Mouse (Mus musculus) MEL (cell line): ENCODE measurements around the gene Adam12. TPM values are rescaled to one million over a fixed set of nuclear protein-coding genes. Genes with fewer than 3 reads are reported as not detected.

ENCODE experiments used
- DNase-seq: peaks from one replicate; pipeline ENCODE4 v3.0.0; 2011; ENCODE audit warnings: low read depth, low spot score
- H3K27ac ChIP-seq: 2 replicates; pipeline ENCODE4 v1.5.1; 2012; ENCODE audit warnings: low read depth, mild to moderate bottlenecking, control low read depth, low read length, moderate library complexity; ENCODE audit not compliant: control insufficient read depth
- H3K27me3 ChIP-seq, 2 experiments: fragments of 150-350 bp in 1 of 2; sonication (generic) in 1 of 2; 2 replicates each; pipeline ENCODE4 v1.6.1; 2012; ENCODE audit warnings: low read length in 2 of 2, mild to moderate bottlenecking in 2 of 2, improper control_type of control experiment in 1 of 2, moderate library complexity in 1 of 2; ENCODE audit not compliant: insufficient read depth in 2 of 2, control insufficient read depth in 1 of 2
- H3K36me3 ChIP-seq, 2 experiments: 2 replicates each; pipeline ENCODE4 v1.6.1; 2012 to 2014; ENCODE audit warnings: low read length in 2 of 2, improper control_type of control experiment in 1 of 2, inconsistent platforms in 1 of 2, mild to moderate bottlenecking in 1 of 2; ENCODE audit not compliant: insufficient read depth in 2 of 2, control insufficient read depth in 1 of 2
- H3K4me1 ChIP-seq, 2 experiments: fragments of 150-350 bp in 1 of 2; sonication (generic) in 1 of 2; 2 replicates each; pipeline ENCODE4 v1.6.1; 2012; ENCODE audit warnings: low read length in 2 of 2, improper control_type of control experiment in 1 of 2, mild to moderate bottlenecking in 1 of 2; ENCODE audit not compliant: insufficient read depth in 2 of 2, control insufficient read depth in 1 of 2
- H3K4me3 ChIP-seq, 2 experiments: fragments of 150-350 bp in 1 of 2; sonication (generic) in 1 of 2; 2 replicates each; pipeline ENCODE4 v1.5.1; 2012; ENCODE audit warnings: low read depth in 2 of 2, low read length in 2 of 2, mild to moderate bottlenecking in 2 of 2, moderate library complexity in 2 of 2, control low read depth in 1 of 2, improper control_type of control experiment in 1 of 2; ENCODE audit not compliant: control insufficient read depth in 1 of 2, insufficient read depth in 1 of 2
- H3K79me2 ChIP-seq: 2 replicates; pipeline ENCODE4 v1.6.1; 2012; ENCODE audit warnings: mild to moderate bottlenecking, low read length, moderate library complexity; ENCODE audit not compliant: control insufficient read depth, poor library complexity, insufficient read depth
- H3K9ac ChIP-seq: 2 replicates; pipeline ENCODE4 v1.6.1; 2012; ENCODE audit warnings: low read depth, mild to moderate bottlenecking, control low read depth, low read length, moderate library complexity; ENCODE audit not compliant: control insufficient read depth, poor library complexity, severe bottlenecking
- H3K9me3 ChIP-seq: fragments of 150-350 bp; sonication (generic); replicated peaks from 2 replicates; pipeline ENCODE4 v1.6.1; 2012; ENCODE audit warnings: mild to moderate bottlenecking, low read length, improper control_type of control experiment, moderate library complexity; ENCODE audit not compliant: insufficient read depth
- BHLHE40 ChIP-seq: IDR thresholded peaks from 2 replicates; pipeline ENCODE4 v1.6.1; 2012; ENCODE audit warnings: low read depth, mild to moderate bottlenecking, inconsistent platforms, low read length, improper control_type of control experiment, borderline replicate concordance
- CHD2 ChIP-seq: IDR thresholded peaks from 2 replicates; pipeline ENCODE4 v1.6.1; 2011; ENCODE audit warnings: low read length, improper control_type of control experiment
- CTCF ChIP-seq, 3 experiments: IDR thresholded peaks in 2 of 3; conservative IDR thresholded peaks in 1 of 3; 2 replicates each; pipeline ENCODE4 v1.5.1; 2011 to 2012; ENCODE audit warnings: low read length in 3 of 3, low read depth in 2 of 3, mild to moderate bottlenecking in 2 of 3, improper control_type of control experiment in 1 of 3, inconsistent platforms in 1 of 3, mixed read lengths in 1 of 3, moderate library complexity in 1 of 3; ENCODE audit not compliant: control insufficient read depth in 1 of 3, insufficient read depth in 1 of 3, poor library complexity in 1 of 3, severe bottlenecking in 1 of 3
- E2F4 ChIP-seq: IDR thresholded peaks from 2 replicates; pipeline ENCODE4 v1.6.1; 2011; ENCODE audit warnings: low read depth, low read length, improper control_type of control experiment, borderline replicate concordance
- ELF1 ChIP-seq: IDR thresholded peaks from 2 replicates; pipeline ENCODE4 v1.6.1; 2014; ENCODE audit warnings: low read depth, mild to moderate bottlenecking, inconsistent platforms, low read length, improper control_type of control experiment, moderate library complexity
- GABPA ChIP-seq: IDR thresholded peaks from 2 replicates; pipeline ENCODE4 v1.6.1; 2012; ENCODE audit warnings: low read depth, mild to moderate bottlenecking, inconsistent platforms, low read length, improper control_type of control experiment, moderate library complexity
- GATA1 ChIP-seq: IDR thresholded peaks from 2 replicates; pipeline ENCODE4 v1.6.1; 2011; ENCODE audit warnings: low read depth, low read length, improper control_type of control experiment
- HCFC1 ChIP-seq: IDR thresholded peaks from 2 replicates; pipeline ENCODE4 v1.6.1; 2012; ENCODE audit warnings: low read depth, mild to moderate bottlenecking, inconsistent platforms, low read length, improper control_type of control experiment, moderate library complexity
- JUND ChIP-seq: IDR thresholded peaks from 2 replicates; pipeline ENCODE4 v1.6.1; 2011; ENCODE audit warnings: low read depth, mild to moderate bottlenecking, improper control_type of control experiment, low read length
- KAT2A ChIP-seq: conservative IDR thresholded peaks from 2 replicates; pipeline ENCODE4 v1.6.1; 2012; ENCODE audit warnings: low read depth, low read length, improper control_type of control experiment, inconsistent platforms
- MAFK ChIP-seq: IDR thresholded peaks from 2 replicates; pipeline ENCODE4 v1.6.1; 2011; ENCODE audit warnings: low read depth, mild to moderate bottlenecking, low read length, improper control_type of control experiment, borderline replicate concordance
- MEF2A ChIP-seq: IDR thresholded peaks from 2 replicates; pipeline ENCODE4 v1.6.1; 2014; ENCODE audit warnings: low read depth, mild to moderate bottlenecking, inconsistent platforms, low read length, improper control_type of control experiment; ENCODE audit not compliant: poor library complexity, insufficient replicate concordance, severe bottlenecking; ENCODE audit errors: extremely low read depth
- MXI1 ChIP-seq: IDR thresholded peaks from 2 replicates; pipeline ENCODE4 v1.6.1; 2011; ENCODE audit warnings: mild to moderate bottlenecking, low read depth, low read length, improper control_type of control experiment
- NRF1 ChIP-seq: IDR thresholded peaks from 2 replicates; pipeline ENCODE4 v1.6.1; 2014; ENCODE audit warnings: low read depth, mild to moderate bottlenecking, inconsistent platforms, low read length, improper control_type of control experiment, moderate library complexity; ENCODE audit not compliant: poor library complexity, insufficient read depth, severe bottlenecking
- POLR2A ChIP-seq, 2 experiments: IDR thresholded peaks; 2 replicates each; pipeline ENCODE4 v1.6.1; 2011 to 2012; ENCODE audit warnings: low read length in 2 of 2, mild to moderate bottlenecking in 2 of 2, control low read depth in 1 of 2, improper control_type of control experiment in 1 of 2, low read depth in 1 of 2, moderate library complexity in 1 of 2; ENCODE audit not compliant: control insufficient read depth in 1 of 2, insufficient read depth in 1 of 2, poor library complexity in 1 of 2
- POLR2AphosphoS5 ChIP-seq: IDR thresholded peaks from 2 replicates; pipeline ENCODE4 v1.6.1; 2012; ENCODE audit warnings: low read depth, borderline replicate concordance, mild to moderate bottlenecking, inconsistent platforms, low read length, moderate library complexity, mixed read lengths
- RAD21 ChIP-seq: IDR thresholded peaks from 2 replicates; pipeline ENCODE4 v1.6.1; 2011; ENCODE audit warnings: mild to moderate bottlenecking, low read depth, low read length, improper control_type of control experiment
- RCOR1 ChIP-seq: IDR thresholded peaks from 2 replicates; pipeline ENCODE4 v1.6.1; 2012; ENCODE audit warnings: low read depth, mild to moderate bottlenecking, inconsistent platforms, low read length, improper control_type of control experiment
- SIN3A ChIP-seq: IDR thresholded peaks from 2 replicates; pipeline ENCODE4 v1.6.1; 2012; ENCODE audit warnings: low read length, improper control_type of control experiment, inconsistent platforms
- TBP ChIP-seq: IDR thresholded peaks from 2 replicates; pipeline ENCODE4 v1.8.0; 2011; ENCODE audit warnings: low read depth, low read length, improper control_type of control experiment
- USF1 ChIP-seq: IDR thresholded peaks from 2 replicates; pipeline ENCODE4 v1.6.1; 2014; ENCODE audit warnings: low read depth, mild to moderate bottlenecking, inconsistent platforms, low read length, improper control_type of control experiment, moderate library complexity
- USF2 ChIP-seq, 2 experiments: IDR thresholded peaks; 2 replicates each; pipeline ENCODE4 v1.6.1; 2011 to 2012; ENCODE audit warnings: improper control_type of control experiment in 2 of 2, low read length in 2 of 2, borderline replicate concordance in 1 of 2, inconsistent platforms in 1 of 2, low read depth in 1 of 2, mild to moderate bottlenecking in 1 of 2; ENCODE audit not compliant: insufficient read depth in 1 of 2
- ZC3H11A ChIP-seq: IDR thresholded peaks from 2 replicates; pipeline ENCODE4 v1.6.1; 2012; ENCODE audit warnings: low read depth, mild to moderate bottlenecking, inconsistent platforms, low read length, improper control_type of control experiment
- ZMIZ1 ChIP-seq: IDR thresholded peaks from 2 replicates; pipeline ENCODE4 v1.6.1; 2012; ENCODE audit warnings: low read depth, mild to moderate bottlenecking, inconsistent platforms, low read length, improper control_type of control experiment, moderate library complexity
- polyA plus RNA-seq, 2 experiments: library from polyadenylated mRNA; stranded (reverse) in 1 of 2; unstranded in 1 of 2; fragments of >175 nt in 1 of 2; fragments of >200 nt in 1 of 2; gene quantifications; 2 replicates each; pipeline versions ENCODE4 v1.2.1 to v1.2.4; 2012; ENCODE audit warnings: low replicate concordance in 2 of 2, low read depth in 1 of 2; ENCODE audit not compliant: insufficient read length in 2 of 2, insufficient read depth in 1 of 2, missing spikeins in 1 of 2
- total RNA-seq: library from RNA; depleted of rRNA; stranded (reverse); fragments of 300-350 nt; gene quantifications from 2 replicates; pipeline ENCODE4 v1.2.3, GENCODE M21; 2012

Gene Adam12
- total and polyA plus RNA-seq, 3 experiments: not detected

DNA sequence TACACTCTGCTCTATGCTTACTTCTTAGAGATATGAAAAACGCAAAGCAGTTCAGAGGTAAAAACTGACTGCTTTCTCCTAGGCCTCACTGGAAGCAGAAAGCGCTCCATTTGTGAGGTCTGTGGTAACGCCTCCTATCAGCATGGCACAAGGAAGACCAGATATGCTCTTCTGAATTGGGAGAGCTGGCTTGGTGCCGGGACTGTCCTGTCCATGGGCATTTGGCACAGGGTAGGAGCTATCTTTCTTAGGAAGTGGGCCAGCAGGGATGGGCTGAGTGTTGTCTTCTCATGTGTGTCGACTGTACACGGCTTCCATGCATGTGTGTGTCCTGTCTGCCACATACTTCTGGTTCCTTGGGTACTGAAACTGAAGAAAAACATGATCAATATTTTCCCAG lies 369.7 kb downstream of the Adam12 start:
- no peak overlapping the region for H3K4me3 ChIP-seq
- no peak for TF ChIP-seq E2F4
- TF ChIP-seq CTCF (IDR thresholded peaks at IDR 0.05 in 2 of 3, conservative IDR thresholded peaks at IDR 0.05 in 1 of 3; ENCODE audit: control insufficient read depth in 1 of 3, insufficient read depth in 1 of 3, low read depth in 2 of 3, low read length in 3 of 3, poor library complexity in 1 of 3, severe bottlenecking in 1 of 3): no peak
- TF ChIP-seq TBP: no peak
- no peak for TF ChIP-seq SIN3A
- TF ChIP-seq GABPA: no peak
- TF ChIP-seq POLR2AphosphoS5: no peak
- no peak for TF ChIP-seq RCOR1
- no peak for TF ChIP-seq BHLHE40
- no peak for TF ChIP-seq GATA1
- TF ChIP-seq USF2 (IDR thresholded peaks at IDR 0.05; ENCODE audit: borderline replicate concordance in 1 of 2, insufficient read depth in 1 of 2, low read depth in 1 of 2, low read length in 2 of 2): no peak
- TF ChIP-seq MXI1: no peak
- TF ChIP-seq HCFC1: no peak
- no peak overlapping the region for H3K27ac ChIP-seq
- H3K27me3 ChIP-seq: no peaks in the 10 kb centered on the region
- no peak for DNase-seq
- H3K4me1 ChIP-seq: no peaks in the 10 kb centered on the region
- H3K79me2 ChIP-seq: no peaks in the 10 kb centered on the region
- no peaks in the 10 kb centered on the region for H3K36me3 ChIP-seq
- H3K9ac ChIP-seq: no peak overlapping the region
- no peaks in the 10 kb centered on the region for H3K9me3 ChIP-seq

DNA sequence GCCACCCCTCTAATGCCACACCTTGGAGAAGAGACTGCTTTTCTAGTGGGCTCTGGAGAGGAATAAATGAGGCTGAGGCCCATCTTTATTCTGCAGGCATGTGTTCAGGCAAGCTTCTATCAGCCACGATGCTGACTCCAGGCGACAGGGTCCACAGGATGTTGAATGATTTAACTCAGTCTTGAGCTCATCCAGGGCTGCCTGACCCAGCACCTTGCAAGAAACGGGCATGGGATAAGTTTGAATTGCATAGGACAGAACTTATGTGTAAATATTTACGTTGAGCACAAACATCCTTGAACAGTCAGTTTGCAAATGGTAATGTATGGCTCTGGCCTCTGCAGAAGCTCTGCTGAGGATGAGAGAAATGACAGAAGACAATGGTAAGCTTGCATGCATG lies 372.4 kb downstream of the Adam12 start:
- Histone ChIP-seq H3K9ac (no peak overlapping the region), H3K9me3 (no peaks in the 10 kb centered on the region), H3K27me3 (no peaks in the 10 kb centered on the region), H3K4me3 (no peak overlapping the region), H3K4me1 (no peaks in the 10 kb centered on the region)
- TF ChIP-seq CHD2: no peak
- TF ChIP-seq POLR2A (IDR thresholded peaks at IDR 0.05; ENCODE audit: control insufficient read depth in 1 of 2, insufficient read depth in 1 of 2, low read depth in 1 of 2, low read length in 2 of 2, poor library complexity in 1 of 2): no peak
- TF ChIP-seq USF1: no peak
- TF ChIP-seq KAT2A: no peak
- TF ChIP-seq ZMIZ1: no peak
- no peak for TF ChIP-seq RCOR1
- TF ChIP-seq JUND: no peak
- TF ChIP-seq SIN3A: no peak
- TF ChIP-seq E2F4: no peak
- no peak for TF ChIP-seq MEF2A
- no peak for TF ChIP-seq ELF1
- no peak for TF ChIP-seq GABPA
- no peak for TF ChIP-seq MAFK
- TF ChIP-seq NRF1: no peak
- TF ChIP-seq ZC3H11A: no peak
- no peak for TF ChIP-seq RAD21
- TF ChIP-seq GATA1: no peak
- TF ChIP-seq, all 39 proteins: peak for 0
- Histone ChIP-seq H3K27ac (no peak overlapping the region), H3K79me2 (no peaks in the 10 kb centered on the region), H3K36me3 (no peaks in the 10 kb centered on the region)
- no peak for DNase-seq
